Mouse (Mus musculus) midbrain, embryonic 14.5 days (tissue): ENCODE data around the gene Tdp1. TPM values are rescaled to one million over a fixed set of nuclear protein-coding genes. Genes with fewer than 3 reads are reported as not detected.

Source experiments
- ATAC-seq: fragments of 200-750 bp; cut with Nextera tagmentation; 2 replicates; pipeline ENCODE4 v1.8.0; 2017; ENCODE audit warnings: moderate number of reproducible peaks, moderate library complexity; ENCODE audit not compliant: low FRiP score, low TSS enrichment
- DNase-seq: peaks from one replicate; pipeline ENCODE4 v3.0.0-alpha.2; 2015
- H3K27ac ChIP-seq: fragments of 300-500 bp; sonication (generic); replicated peaks from 2 replicates; pipeline ENCODE4 v1.5.1; 2014; ENCODE audit warnings: mild to moderate bottlenecking, low read depth, low read length, moderate library complexity
- H3K27me3 ChIP-seq: fragments of 300-500 bp; sonication (generic); 2 replicates; pipeline ENCODE4 v1.6.1; 2014; ENCODE audit warnings: low read length, control low read depth, mixed read lengths; ENCODE audit not compliant: control insufficient read depth, insufficient read depth
- H3K36me3 ChIP-seq: fragments of 300-500 bp; sonication (generic); 2 replicates; pipeline ENCODE4 v1.6.1; 2014; ENCODE audit warnings: low read length, control low read depth; ENCODE audit not compliant: control insufficient read depth, insufficient read depth
- H3K4me1 ChIP-seq: fragments of 300-500 bp; sonication (generic); 2 replicates; pipeline ENCODE4 v1.6.1; 2014; ENCODE audit warnings: mild to moderate bottlenecking, antibody characterized with exemption, low read length, control low read depth; ENCODE audit not compliant: control insufficient read depth, insufficient read depth
- H3K4me2 ChIP-seq: fragments of 300-500 bp; sonication (generic); 2 replicates; pipeline ENCODE4 v1.6.1; 2014; ENCODE audit warnings: mild to moderate bottlenecking, low read length, moderate library complexity
- H3K4me3 ChIP-seq: fragments of 300-500 bp; sonication (generic); replicated peaks from 2 replicates; pipeline ENCODE4 v1.5.1; 2014; ENCODE audit warnings: low read depth, low read length
- H3K9ac ChIP-seq: fragments of 300-500 bp; sonication (generic); replicated peaks from 2 replicates; pipeline ENCODE4 v1.6.1; 2014; ENCODE audit warnings: mild to moderate bottlenecking, low read length, moderate library complexity
- H3K9me3 ChIP-seq: fragments of 300-500 bp; sonication (generic); 2 replicates; pipeline ENCODE4 v1.6.1; 2016; ENCODE audit warnings: low read length, control low read depth, mixed read lengths; ENCODE audit not compliant: control insufficient read depth
- WGBS: fragments of 180-500 bp; shearing (Covaris S2); extraction: QIAGEN DNeasy Blood & Tissue Kit; methylation state at CpG from one replicate; pipeline ENCODE4 v1.1.7; 2014; 5-methylcytosine and 5-hydroxymethylcytosine counted together
- polyA plus RNA-seq: library from polyadenylated mRNA; unstranded; fragments of >200 nt; fragmentation: Nextera tagmentation; extraction: Ambion mirVana; gene quantifications from 2 replicates; pipeline ENCODE4 v1.2.1, GENCODE M21; 2014

Tdp1 gene
- polyA plus RNA-seq, 1 experiment from 2014 or later, result 62.1 TPM

DNA sequence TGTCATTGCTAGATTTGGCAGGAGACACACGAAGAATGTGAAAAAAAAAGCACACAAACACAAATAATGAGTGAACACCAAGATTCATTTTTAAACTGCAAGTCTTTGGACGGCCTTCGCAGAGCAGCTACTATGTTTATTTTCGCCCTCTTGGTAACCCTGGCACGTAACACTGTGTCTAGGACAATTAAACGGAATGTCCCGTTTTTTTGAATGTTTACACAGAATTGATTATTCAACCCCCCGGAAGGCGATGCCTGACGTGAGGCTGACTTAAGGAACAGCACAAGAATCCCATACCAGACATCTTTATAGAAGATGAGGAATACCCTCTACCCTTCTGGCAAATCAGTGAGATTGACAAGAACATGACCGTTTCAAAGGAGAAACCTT, 608 bp upstream of the Tdp1 start:
- DNase-seq, result peak; percentile 64
- H3K4me1 ChIP-seq, result peaks cover 14% of the 10 kb centered on the region
- H3K4me2 ChIP-seq, result peak overlapping the region; percentile 93
- peak overlapping the region; percentile 73 for H3K4me3 ChIP-seq
- peak; percentile 44; the same call in 1 of the 2 replicates for ATAC-seq
- no peaks in the 10 kb centered on the region for H3K36me3 ChIP-seq
- H3K9me3 ChIP-seq, result no peaks in the 10 kb centered on the region
- peak overlapping the region; percentile 80 for H3K9ac ChIP-seq
- H3K27ac ChIP-seq, result peak overlapping the region; percentile 82
- H3K27me3 ChIP-seq, result no peaks in the 10 kb centered on the region
- 0% methylated on average over 11 of the region's 11 CpGs for WGBS

DNA sequence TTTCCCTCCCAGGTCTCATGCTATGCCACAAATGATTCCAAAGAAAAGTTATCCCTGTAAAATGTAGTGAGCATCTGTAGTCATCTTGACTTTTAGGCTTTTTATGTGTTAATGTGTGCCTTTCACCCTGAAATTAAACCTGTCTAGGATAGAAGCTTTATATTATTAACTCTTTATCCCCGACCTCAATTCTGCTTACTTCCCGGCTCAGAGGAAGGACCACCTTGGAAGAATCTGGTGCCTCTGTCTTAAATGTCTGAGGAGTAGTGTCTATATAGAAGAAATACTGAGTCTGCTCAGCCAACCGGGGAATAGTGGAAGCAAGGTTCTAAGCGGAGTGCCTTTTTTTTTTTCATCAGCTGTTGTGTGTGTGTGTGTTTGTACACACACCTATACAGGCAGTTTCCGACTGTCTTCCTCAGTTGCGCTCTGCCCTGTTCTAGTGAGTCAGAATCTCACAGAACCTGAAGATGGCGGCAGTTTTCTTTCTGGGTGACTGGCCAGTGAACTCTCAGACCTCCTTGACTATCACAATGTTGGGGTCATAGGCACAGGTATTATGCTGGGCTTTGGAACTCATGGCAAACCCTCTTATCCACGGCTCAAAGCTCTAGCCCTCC, 1.1 kb downstream of the Tdp1 start:
- peaks cover 14% of the 10 kb centered on the region for H3K4me1 ChIP-seq
- peak overlapping the region; percentile 93 for H3K4me2 ChIP-seq
- H3K9me3 ChIP-seq, result no peaks in the 10 kb centered on the region
- H3K27me3 ChIP-seq, result no peaks in the 10 kb centered on the region
- peak overlapping the region; percentile 80 for H3K9ac ChIP-seq
- ATAC-seq (no peak), DNase-seq (peak; percentile 8)
- no peak overlapping the region for H3K27ac ChIP-seq
- H3K4me3 ChIP-seq, result peak overlapping the region; percentile 73
- 28% methylated on average over 8 of the region's 8 CpGs for WGBS
- H3K36me3 ChIP-seq, result peaks cover 5% of the 10 kb centered on the region; the same call in 1 of the 2 replicates

DNA sequence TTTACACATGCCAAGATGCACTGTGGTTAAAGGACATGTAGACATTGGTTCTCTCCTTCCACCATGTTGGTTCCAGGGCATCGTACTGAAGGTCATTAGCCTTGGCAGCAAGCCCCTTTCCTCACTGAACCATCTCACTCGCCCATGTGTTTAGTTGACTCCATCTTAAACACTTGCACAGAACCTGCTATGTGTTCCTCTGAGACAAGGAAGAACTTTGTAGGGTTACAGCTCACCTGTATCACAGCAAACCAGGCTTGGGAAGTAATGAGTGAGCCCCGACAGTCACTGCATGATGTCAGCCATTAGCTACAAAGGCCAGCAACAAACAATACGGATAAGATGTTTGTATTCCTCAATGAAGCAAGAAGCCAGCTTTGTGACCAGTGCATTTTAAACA, 13.5 kb downstream of the Tdp1 start:
- H3K4me2 ChIP-seq, result no peak overlapping the region
- ATAC-seq (no peak), DNase-seq (no peak)
- WGBS, result 93% methylated on average over 4 of the region's 4 CpGs
- peaks cover 66% of the 10 kb centered on the region for H3K36me3 ChIP-seq
- no peak overlapping the region for H3K9ac ChIP-seq
- H3K27ac ChIP-seq, result no peak overlapping the region
- no peaks in the 10 kb centered on the region for H3K27me3 ChIP-seq
- H3K4me1 ChIP-seq, result no peaks in the 10 kb centered on the region
- no peak overlapping the region for H3K4me3 ChIP-seq
- H3K9me3 ChIP-seq, result no peaks in the 10 kb centered on the region

DNA sequence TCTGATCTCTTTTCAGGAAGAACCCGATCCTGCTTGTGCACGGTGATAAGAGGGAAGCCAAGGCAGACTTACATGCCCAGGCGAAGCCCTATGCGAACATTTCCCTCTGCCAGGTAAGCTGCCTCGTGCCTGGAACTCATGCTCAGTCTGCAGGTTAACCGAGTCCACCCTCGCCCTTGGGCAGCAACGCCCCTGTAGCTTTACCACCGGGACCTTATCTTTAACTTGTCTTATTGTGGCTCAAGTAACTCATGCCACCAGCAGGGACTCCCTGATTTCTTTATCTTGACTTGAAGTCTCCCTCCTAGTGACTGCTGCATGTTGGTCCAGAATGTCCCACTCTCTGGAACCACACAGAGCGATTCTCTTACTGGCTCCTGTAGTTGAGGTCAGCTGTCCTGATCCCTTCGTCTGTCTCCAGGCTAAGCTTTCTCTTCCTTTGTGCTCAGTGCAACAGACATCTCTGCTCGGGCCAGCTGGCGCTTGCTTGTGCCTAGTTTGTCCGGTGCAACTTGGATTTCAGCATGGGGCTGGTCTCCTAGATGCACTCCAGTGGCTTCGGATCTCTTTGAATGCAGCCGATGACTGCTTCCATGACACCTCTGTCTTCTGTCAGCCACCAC, 14.0 kb downstream of the Tdp1 start:
- WGBS, result 89% methylated on average over 16 of the region's 16 CpGs

DNA sequence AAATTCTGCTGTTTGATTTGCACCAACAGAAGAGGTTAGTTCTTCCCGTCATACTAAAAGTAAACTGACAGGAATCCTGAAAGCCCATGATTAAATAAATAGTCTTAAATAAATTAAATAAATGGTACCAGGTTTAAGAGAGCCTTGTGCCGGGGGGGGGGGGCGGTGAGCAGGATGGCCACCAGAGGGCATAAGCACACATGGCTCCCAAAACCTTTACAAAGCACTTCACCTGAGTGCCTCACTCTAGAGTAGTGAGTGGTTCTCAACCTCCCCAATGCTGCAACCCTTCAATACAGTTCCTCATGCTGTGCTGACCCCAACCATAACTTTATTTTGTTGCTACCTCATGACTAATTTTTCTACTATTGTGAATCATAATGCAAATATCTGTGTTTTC, 15.7 kb downstream of the Tdp1 start:
- H3K4me1 ChIP-seq, result no peaks in the 10 kb centered on the region
- H3K4me2 ChIP-seq, result no peak overlapping the region
- no peak overlapping the region for H3K9ac ChIP-seq
- peaks cover 66% of the 10 kb centered on the region for H3K36me3 ChIP-seq
- no peak overlapping the region for H3K27ac ChIP-seq
- no peaks in the 10 kb centered on the region for H3K27me3 ChIP-seq
- no peaks in the 10 kb centered on the region for H3K9me3 ChIP-seq
- ATAC-seq, result no peak
- 48% methylated on average over 3 of the region's 3 CpGs for WGBS
- DNase-seq, result peak; percentile 40
- H3K4me3 ChIP-seq, result no peak overlapping the region

More for the DNA sequence above, 14.0 kb downstream of the Tdp1 start:
- DNase-seq, result no peak
- Histone ChIP-seq H3K36me3 (peaks cover 66% of the 10 kb centered on the region), H3K27me3 (no peaks in the 10 kb centered on the region), H3K4me2 (no peak overlapping the region), H3K4me1 (no peaks in the 10 kb centered on the region), H3K4me3 (no peak overlapping the region), H3K9me3 (no peaks in the 10 kb centered on the region), H3K27ac (no peak overlapping the region), H3K9ac (no peak overlapping the region)
- no peak for ATAC-seq

DNA sequence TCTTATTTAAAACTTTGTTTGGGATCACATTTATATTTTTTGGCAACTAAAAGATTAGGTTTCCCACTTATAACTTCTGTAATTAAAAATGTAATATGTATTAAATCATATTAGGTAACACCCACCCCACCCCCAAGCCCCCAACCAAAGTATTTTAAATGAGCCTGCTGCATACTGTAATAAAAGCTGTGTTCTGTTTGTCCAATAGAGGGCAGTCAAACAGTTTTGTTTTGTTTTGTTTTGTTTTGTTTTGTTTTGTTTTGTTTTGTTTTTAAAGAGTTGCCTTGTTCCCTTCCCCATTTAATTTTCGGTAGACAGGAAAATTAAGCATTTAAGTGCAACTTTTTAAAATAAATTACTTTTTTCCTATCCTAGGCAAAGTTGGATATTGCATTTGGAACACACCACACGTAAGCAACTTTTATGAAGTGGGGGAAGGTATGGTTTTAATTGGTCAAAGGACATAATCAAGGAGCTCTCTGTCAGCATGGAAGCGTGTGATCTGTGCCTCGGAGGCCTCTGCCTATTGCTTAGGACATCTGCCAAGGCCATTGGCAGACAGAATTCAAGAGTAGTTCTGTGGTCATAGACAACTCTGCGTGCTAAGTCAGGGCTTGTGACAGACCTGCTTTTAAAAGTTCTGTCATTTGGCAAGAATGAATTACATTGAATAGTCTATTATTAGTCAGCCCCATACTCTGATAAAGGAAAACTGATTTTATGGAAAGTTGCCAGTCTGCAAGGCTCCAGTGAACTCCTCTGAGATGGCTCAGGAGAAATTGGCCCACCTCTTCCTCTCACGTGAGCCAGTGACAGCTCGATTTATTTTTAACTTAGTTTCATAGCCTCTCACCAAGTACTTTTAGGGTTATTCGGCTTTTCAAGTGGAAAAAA, 17.9 kb downstream of the Tdp1 start:
- H3K9me3 ChIP-seq, result no peaks in the 10 kb centered on the region
- no peak overlapping the region for H3K4me2 ChIP-seq
- H3K36me3 ChIP-seq, result peaks cover 67% of the 10 kb centered on the region
- H3K9ac ChIP-seq, result no peak overlapping the region
- no peaks in the 10 kb centered on the region for H3K4me1 ChIP-seq
- DNase-seq, result no peak
- H3K27me3 ChIP-seq, result no peaks in the 10 kb centered on the region
- no peak for ATAC-seq
- no peak overlapping the region for H3K4me3 ChIP-seq
- 92% methylated on average over 8 of the region's 8 CpGs for WGBS
- no peak overlapping the region for H3K27ac ChIP-seq

DNA sequence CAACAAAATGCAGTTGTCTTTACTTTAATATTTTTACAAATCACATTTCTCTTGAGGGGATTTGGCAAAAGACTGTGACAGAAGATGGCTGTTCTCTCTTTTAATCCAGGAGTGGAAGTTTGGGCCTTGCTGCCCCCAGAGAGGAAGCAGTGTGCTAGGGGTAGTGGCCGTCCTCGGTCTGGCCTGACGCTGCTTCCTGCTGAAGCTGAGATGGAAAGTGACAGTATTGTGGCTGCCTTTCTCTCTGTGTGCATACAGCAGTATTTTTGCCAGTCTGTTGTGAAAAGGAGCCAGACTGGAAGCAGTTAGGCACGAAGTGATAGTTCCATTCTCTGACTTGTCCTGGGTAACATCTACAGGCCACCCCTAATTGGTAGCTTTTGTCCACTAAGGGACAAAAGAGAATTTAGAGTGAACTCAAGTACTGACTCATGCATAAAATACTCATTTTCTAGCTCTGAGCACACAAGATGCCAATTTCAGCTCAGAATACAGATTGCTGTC, 18.6 kb downstream of the Tdp1 start:
- Histone ChIP-seq H3K9me3 (no peaks in the 10 kb centered on the region), H3K4me1 (no peaks in the 10 kb centered on the region), H3K27ac (no peak overlapping the region), H3K27me3 (no peaks in the 10 kb centered on the region), H3K4me3 (no peak overlapping the region), H3K4me2 (no peak overlapping the region), H3K36me3 (peaks cover 68% of the 10 kb centered on the region), H3K9ac (no peak overlapping the region)
- 81% methylated on average over 4 of the region's 4 CpGs for WGBS
- ATAC-seq (no peak), DNase-seq (no peak)

DNA sequence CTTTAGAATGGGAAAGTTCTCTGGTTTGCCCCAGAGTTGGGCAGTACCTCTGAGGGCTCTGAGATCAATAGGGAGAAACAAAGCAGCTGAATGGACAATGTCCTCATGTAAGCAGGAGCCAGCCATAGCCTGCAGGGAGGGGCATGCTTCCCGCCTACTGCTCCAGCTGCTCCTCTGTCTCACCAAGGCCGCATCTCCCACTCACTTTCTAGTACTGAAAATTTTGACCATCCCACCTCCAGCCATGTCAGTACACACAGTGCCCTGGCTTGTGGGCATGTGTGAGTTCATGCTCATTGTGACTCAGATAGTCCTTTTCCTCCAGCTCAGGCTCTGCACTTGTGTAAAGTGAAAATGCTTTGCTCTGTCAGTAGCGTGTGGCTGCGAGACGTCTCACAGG, 20.2 kb downstream of the Tdp1 start:
- Histone ChIP-seq H3K36me3 (peaks cover 66% of the 10 kb centered on the region), H3K4me3 (no peak overlapping the region), H3K27me3 (no peaks in the 10 kb centered on the region), H3K4me2 (no peak overlapping the region), H3K27ac (no peak overlapping the region), H3K4me1 (no peaks in the 10 kb centered on the region), H3K9ac (no peak overlapping the region), H3K9me3 (no peaks in the 10 kb centered on the region)
- ATAC-seq, result no peak
- no peak for DNase-seq
- WGBS, result 92% methylated on average over 5 of the region's 5 CpGs
